Mouse (Mus musculus): ENCODE measurements around the gene Obscn. TPM values are rescaled to one million over a fixed set of nuclear protein-coding genes. Genes with fewer than 3 reads are reported as not detected.
A peak's percentile ranks its signal among the peaks of the same experiment; 100 is the strongest.

The Obscn gene
- total RNA-seq, 2 experiments from 2014 or later = 1.5 to 2.4 TPM

DNA sequence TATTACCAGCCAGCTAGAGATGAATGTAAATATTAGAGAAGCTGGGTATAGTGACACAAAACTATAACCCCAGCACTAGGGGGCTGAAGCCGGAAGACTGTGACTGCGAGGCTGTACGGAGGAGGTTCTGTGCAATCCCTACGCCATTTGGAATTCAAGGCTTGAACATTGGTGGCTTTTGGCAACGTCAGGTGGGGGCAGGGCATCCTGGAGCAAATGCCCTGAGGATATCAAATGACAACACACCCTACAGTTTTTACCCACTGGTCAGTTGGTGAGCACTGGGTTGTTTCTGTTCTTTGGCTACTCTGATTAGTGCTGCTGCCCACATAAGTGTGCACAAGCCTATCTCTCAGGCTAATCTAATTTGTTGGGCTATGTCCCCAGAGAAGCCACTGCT is 6.8 kb upstream of the Obscn start:
- DNase-seq (ENCODE audit: low spot score in 2 of 2) = no peak

DNA sequence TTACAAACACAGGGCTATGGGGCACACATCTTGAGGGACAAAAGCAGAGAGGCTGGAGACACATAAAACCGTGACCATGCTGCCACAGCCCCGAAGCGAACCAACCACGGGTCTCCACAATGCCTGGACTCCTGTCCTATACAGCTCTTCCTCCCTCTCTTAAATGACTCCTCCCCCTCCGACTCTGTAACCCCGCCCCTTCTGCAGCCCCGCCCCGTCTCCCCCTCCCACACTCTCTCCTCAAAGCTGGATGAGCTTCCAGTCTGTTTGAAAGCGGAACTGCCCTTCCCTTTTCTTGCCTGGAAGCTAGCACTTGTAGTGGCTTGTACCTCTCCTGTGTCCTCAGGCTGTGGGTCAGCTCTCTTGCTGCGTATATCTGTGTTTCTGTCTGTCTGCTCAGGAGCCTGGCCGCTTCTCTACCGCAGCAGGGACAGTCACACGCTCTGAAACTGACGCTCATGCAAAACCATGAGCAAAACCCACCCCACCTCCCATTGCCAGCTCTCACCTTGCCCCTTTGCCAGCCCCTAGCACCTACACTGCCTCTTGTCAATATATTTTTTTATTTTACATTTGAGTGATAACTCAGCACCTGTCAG is 5.7 kb upstream of the Obscn start:
- no peak for DNase-seq (ENCODE audit: low spot score in 2 of 2)

DNA sequence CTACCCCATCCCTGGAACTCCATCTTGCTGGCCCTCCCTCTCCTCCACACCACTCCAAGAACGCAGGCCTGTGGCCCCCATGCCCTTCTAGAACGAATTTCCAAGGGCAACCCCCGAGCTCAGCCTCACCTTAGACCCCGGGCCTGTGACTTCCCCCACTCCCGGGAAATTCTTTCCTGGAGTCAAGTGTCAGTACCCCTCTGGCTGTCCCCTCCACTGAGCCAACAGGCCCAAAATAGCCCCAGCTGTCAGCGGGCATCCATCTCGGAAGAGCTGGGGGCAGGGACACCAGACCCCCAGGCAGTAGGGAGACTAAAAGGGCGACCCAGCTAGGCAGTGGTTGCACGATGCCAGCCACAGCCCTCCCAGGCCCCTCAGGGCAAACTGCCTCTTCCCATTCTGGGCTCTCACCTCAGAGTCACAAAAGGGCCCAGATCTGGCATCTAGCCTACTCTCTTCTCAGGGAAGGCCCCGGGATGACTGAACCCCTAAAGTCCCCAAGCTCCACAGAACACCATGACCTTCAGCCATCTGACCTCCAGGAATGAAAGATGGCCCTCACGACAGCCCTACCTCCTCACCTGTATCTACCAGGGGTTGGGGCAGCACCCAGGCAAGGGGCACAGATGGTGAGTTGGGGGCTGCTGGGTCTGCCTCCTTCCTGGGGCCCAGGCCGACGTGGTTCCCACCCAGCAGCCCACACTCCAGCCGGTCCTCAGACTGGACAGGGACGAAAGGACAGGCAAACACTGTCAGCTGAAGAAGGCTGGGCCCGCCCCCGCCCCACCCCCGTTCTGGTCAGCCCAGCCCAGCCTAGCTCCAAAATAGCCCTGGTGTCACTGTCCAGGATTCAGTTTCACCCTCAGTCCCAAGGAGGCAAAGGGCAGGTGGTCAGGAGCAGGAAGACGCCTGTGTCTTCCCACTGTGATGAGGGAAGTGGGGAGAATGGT is 2.6 kb upstream of the Obscn start:
- DNase-seq (ENCODE audit: low spot score in 2 of 2) = no peak

DNA sequence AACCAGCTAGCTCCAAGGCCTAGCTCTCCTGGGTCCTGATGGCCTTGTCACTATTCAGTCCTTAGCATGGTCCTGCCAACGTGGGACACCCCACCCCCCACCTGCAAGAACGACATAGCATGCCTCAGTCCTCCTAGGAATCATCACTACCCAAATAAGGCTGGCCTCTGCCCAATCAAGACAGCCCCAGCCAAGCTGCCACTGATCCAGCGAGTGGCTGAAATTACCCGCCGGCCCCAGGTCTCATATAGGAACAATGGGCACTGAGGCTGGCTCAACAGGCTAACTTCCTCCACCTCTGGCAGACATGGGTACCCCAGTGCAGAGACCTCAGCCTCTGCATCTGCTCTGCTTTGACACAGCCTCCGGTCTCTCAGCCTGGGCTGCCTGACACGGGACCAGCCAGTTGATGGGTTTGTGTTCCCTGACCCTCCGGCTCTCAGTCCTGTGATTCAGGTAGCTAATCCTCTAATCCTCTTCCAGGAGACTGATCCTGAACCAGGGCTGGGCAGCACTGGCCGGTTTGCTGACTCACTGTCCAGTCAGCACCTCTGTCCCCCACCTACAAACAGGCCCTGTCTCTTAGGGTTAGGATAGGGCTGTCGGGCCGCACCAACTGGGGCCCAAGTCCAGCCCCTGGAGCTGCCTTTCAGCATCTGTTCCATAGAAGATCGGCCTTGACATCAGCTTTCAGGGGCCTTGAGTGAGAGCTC is 948 bp upstream of the Obscn start:
- DNase-seq (ENCODE audit: low spot score in 2 of 2) = no peak

DNA sequence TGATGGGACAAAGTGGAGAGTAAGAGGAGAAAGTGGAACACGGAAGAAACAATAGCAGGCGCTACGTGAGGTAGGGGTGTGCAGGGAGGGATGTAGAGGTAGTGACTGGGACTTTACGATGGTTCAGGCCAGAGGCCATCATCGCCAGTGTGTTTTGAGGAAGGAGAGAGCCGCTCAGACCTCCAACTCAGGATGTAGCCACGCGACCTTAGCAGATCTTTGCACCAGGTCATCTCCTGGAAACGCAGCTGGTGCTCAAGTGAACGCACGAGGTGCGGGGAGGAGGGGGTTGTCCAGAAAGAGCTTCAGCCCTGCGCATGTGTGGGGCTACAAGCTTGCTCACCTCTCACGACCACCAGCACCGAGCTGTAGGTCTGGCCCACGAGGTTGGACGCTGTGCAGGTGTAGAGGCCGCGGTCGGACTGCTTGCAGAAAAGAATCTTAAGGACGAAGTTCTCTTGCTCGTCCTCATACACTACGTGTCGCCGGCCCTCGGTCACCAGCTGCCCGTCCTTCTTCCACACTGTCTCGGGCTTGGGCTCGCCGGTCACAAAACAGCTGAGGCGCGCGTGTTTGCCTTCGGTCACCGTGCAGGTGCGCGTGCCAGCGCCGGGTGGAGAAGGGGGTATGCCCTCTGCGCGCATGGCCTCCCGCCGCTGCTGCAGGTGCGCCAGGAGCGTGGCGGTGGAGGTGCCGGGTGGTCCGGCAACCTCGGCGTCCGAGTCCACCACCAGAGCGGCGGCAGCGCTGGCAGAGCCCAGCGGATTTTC is 966 bp downstream of the Obscn start:
- DNase-seq (ENCODE audit: low spot score in 2 of 2) = no peak

DNA sequence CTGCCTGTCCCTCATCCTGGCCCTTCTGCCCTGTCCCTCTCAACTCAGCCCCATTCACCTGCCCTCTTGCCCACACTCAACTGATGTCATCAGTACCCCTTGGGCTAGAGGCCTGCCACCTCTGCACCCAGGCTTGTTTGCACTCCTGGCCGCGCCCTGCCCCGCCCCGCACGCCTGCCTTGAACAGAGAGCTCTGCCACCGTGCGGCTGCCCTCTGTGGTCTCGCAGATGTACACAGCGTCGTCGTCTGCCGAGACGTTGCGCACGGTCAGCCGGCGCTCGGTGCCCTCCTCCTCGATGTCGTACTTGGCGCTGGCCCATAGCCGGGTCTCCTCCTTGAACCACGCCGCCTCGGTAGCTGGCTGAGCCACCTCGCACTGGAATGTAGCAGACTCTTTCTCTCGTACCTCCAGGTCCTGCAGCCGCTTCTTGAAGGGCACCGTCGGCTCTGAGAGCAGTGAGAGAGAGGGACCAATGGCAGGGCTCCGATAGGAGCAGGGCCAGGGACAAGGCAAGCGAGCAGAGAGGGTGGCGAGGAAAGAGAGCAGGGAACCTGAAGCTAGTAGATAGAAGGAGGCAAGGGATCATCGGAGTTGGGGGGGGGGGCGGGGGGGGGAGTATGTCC is 1.7 kb downstream of the Obscn start:
- no peak for DNase-seq (ENCODE audit: low spot score in 2 of 2)

DNA sequence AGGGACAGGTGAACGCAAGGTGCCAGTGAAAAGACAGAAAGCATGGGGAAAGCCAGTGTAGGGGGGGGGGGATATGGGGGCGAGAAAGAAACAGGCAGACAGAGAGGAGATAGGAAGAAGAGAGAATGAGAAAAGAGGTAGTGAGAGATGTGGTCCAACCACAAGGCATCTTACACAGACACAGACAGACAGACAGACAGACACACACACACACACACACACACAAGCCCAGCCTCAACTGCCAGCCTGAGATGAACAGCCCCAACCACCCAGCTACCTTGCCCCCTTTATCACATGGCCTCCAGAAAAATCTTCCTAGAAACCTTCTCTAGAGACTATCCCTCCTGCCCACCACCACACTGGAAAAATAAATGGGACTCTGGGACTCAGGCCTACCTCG is 4.1 kb downstream of the Obscn start:
- DNase-seq (ENCODE audit: low spot score in 2 of 2) = no peak

DNA sequence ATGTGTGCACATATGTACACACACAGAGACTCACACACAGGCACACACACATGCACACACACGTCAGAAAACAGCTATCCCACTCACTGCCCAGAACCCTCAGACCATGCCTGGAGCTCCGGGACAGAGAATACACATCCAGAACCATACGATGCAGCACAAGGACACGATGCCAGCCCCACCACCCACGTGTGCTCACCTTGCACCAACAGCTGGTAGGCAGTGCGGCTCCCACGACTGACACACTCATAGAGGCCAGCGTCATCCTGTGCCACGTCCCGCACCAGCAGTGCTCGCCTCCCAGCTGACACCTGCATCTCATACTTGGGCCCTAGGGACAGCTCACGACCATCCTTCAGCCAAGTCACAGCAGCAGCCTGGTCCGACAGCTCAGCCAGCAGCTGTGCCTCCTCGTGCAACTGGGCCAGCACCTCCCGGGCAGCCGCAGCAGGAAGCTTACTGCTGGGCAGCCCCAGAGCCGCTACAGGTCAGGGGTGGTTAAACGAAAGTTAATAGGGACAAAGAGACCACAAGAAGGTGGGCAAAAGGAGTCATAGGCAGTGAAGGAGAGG is 4.8 kb downstream of the Obscn start:
- DNase-seq (ENCODE audit: low spot score in 2 of 2) = no peak

DNA sequence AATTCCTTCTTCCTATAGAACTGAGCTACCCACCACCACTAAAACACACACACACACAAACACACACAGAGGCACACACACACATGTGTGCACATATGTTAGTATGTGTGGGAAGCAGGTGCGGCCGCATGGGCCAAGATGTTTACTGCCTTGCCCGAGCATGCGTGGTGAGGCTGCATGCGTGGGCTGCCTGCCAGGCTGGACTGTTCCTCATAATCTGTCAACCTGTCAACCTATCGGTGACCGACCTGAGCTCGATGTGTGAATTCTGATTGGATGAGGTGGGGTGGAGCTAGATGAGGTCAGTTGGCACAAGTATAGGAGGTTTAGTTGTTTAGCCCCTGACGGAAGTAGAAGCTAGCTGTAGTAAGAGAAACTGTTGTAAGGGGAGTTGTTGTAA is 5.4 kb downstream of the Obscn start:
- DNase-seq (ENCODE audit: low spot score in 2 of 2) = no peak

DNA sequence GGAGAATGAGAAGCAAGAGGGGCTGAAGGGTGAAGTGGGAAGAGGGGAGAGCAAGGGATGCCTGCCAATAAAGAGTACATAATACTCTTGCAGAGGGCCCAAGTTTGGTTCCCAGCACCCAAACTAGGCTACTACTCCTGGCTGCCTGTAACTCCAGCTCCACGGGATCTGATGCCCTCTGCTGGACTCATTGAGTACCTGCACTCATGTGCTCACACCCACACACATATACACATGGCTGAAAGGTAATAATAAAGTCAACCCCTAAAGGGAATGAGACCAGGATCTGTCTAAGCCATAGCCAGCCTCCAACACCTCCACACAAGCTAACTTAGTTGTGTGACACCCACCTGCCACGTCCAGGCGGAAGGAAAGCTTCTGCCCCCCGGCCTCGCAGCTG is 30.3 kb downstream of the Obscn start:
- no peak for DNase-seq (ENCODE audit: low spot score in 2 of 2)

DNA sequence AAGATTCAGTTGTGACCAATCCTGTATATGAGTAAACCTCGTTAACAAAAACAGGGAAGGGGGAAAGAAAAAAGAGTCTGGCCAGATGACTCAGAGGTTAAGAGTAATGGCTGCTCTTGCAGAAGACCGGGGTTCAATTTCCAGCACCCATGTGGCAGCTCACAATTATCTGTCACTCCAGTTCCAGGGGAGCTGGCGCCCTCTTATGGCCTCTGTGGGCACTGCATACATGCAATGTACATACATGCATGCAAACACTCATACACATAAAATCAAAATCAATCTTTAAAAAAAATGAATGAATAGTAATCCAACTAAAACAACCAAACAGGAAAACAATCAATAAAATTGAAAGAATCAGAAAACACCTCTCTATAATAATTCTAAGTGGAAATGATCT is 33.9 kb downstream of the Obscn start:
- DNase-seq (ENCODE audit: low spot score in 2 of 2) = no peak

DNA sequence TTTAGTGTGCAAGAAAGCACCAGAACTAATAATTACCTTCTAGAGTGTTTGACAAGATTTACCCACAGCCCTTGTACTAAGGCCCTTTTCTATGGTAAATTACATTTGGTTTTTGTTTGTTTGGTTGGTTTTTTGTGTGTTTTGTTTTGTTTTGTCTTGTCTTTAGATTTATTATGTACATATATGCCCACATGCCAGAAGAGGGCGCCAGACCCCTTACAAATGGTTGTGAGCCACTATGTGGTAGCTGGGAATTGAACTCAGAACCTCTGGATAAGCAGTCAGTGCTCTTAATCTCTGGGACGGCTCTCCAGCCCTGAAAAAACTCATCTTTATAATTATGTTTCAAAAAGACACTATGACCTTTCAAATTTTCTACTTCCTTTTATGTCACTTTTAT is 37.9 kb downstream of the Obscn start:
- peak; percentile 33 to 58 for DNase-seq (ENCODE audit: low spot score in 2 of 2)

DNA sequence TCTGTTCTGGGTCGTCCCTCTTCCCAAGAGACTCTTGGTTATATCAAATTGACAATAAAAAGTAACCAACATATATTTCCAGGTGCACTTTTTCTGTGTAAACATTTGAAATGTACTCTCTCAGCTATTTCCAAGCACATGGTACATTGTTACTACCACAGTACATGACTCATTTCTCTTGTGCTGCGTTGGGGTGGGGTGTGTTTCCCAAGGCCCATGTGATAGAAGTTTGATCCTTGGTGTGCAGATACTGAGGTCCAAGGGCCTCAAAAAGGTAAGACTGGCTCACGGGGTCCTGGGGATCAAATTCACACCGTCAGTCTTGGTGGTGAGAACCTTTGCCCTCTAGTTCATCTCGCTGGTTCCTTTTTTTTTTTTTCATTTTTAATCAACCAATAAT is 38.4 kb downstream of the Obscn start:
- DNase-seq (ENCODE audit: low spot score in 2 of 2) = no peak

DNA sequence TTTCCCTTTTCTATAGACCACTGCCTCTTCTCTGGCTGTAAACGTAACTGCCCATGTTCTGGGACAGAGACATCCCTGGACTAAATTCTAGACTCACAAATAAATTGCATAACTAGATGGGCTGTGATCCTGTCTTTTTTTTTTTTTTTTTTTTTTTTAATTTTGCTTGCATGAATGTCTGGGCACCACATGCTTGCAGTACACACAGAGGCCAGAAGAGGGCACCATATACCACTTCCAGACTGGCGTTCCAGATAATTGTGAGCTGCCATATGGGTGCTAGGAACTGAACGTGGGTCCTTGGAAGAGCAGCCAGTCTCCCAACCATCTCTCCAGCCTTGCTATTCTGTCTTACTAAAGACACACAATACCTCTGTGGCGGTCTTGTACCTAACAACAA is 42.0 kb downstream of the Obscn start:
- DNase-seq (ENCODE audit: low spot score in 2 of 2) = no peak

DNA sequence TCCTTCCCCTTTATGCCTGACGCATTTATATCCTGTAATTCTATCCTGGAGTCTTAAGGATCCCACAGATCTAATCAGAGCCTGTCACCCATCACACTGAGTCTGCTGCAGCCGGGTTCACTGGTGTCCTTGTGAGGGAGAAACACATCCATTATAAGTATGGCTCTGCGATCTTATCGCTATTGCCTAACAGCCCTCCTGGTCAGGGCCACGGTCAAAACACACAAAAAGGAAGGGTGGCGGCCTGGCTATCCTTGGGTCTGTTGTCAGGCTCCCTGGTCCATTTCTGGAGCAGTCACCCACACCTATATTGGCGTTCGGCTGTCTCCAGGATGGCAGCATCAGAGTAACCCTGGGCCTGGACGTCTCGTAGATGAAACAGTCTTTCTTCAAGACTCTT is 48.6 kb downstream of the Obscn start:
- no peak for DNase-seq (ENCODE audit: low spot score in 2 of 2)

DNA sequence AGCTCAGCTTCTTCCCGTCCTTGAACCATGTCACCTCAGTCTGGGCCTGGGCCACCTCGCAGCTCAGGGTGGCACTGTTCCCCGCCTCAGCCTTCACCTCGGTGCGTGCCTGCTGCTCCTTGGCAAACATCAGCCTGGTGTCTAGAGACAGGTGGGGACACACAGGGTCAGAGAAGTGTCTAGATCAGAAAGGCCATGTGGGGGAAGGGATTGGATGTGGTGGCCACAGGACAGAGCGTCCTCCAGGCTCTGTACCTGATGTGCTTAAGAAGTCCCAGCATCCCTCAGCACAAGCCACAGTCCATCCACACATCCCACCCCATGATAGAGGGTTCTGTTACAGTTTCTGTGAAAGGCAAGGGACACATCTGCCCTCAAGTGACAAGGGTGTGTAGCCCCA is 51.0 kb downstream of the Obscn start:
- DNase-seq (ENCODE audit: low spot score in 2 of 2) = no peak

DNA sequence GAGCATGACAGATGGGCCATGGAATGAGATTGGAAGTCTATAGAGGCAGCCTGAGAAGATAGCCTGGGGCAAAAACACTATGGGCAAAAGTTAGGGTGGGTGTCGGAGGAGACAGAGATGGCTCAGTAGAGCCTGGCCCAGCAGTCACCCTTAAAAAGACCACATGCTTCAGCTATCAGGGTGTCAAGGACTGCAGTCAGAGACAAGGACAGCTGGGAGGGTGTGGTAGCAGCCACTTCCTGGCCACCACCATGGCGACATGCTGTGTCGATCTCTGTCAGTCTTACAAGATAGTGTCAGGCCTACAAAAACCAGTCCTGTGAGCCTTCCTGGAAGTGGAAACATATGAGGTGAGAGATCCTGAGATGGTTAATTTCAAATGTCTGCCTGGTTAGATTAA is 53.1 kb downstream of the Obscn start:
- no peak for DNase-seq (ENCODE audit: low spot score in 2 of 2)

DNA sequence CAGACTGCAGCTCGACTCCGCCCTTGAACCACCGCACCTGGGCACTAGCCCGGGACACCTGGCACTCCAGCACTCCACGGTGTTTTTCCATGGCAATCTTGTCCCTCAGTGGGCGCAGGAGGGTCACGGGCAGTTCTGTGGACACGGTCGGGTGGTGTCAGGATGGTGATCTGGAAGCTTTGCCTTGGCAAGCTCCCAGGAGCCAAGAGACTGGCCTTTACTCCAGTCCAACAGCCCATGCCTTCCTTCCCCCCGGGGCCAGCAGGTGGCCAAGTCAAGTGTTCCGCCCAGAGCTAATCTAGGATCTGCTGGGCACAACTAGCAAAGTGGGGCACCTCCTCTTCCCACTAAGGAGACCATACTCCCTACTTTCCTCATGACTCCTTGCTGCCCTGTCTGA is 57.9 kb downstream of the Obscn start:
- DNase-seq (ENCODE audit: low spot score in 2 of 2) = no peak

DNA sequence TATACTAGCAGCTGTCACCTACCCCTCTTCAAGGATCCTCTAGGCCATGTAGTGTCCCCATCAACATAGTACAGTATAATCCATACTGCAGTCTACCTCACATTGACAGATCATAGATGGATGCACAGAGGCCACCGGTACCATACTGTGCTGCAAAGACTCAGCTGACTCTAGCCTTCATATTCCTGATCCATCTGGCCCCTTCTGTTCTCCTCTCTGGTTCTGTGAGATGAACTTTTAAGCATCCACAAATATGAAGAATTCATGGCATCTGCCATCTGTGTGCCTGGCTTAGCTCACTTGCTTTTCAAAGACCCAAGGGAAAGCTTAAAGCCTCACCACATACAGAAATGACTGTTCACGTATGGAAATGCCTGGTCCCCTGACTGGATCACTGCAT is 65.9 kb downstream of the Obscn start:
- DNase-seq (ENCODE audit: low spot score in 2 of 2) = no peak

DNA sequence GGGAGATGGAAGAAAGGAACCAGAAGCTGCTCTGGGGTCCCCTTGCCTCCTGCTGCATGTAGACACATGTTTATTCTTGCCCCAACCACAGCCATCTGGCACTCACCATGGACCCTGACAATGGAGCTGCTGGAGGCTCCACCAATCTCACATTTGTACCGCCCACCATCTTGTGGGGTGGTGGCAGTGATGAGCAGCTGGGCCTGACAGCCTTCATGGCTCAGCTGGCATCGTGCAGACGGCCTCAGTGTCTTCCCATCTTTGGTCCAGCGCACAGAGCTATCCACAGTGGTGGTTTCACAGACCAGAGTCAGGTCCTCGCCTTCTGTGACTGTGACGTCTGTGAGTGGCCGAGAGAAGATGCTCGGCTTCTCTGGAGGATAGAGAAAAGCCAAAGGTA is 67.3 kb downstream of the Obscn start:
- DNase-seq (ENCODE audit: low spot score in 2 of 2) = no peak

DNA sequence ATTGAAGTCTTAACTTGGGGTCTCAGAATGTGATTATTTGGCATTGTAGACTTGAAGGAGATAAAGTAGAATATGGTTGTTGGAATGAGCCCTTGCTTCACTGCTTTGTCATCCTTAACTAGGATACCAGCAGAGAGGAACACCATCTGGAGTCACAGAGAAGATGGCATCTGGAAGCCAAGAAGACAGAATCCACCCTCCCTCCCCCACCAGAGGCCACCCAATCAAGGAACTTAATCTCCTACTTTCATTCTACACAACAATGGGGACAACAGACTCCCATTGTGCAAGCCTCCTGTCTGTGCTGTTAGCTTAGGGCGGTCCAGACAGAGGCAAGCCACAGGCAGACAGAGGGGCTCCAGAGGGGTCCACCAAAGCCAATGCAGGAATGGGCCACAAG is 67.8 kb downstream of the Obscn start:
- peak in 1 of 2 experiments; percentile 14 for DNase-seq (ENCODE audit: low spot score in 2 of 2)

All from left cerebral cortex, adult 18-20 months (tissue).